ENCODE assay signal across 23 mouse cellular contexts in genomic region chr8:111067439-111067838, GRCm38 (mm10). TPM values are rescaled to one million over a fixed set of nuclear protein-coding genes. Genes with fewer than 3 reads are reported as not detected.
DNase-seq lines count a peak whose midpoint lies in the region; ATAC-seq and TF ChIP-seq lines count a peak whose summit lies in the region.
"Had no signal": no experiment of that assay in that cellular context is flagged by ENCODE, and none has a peak within 500 bp of the region (broad histone marks: within the 10 kb centered on the region; RNA-seq: fewer than 3 reads in every experiment).

No protein-coding gene starts in this region.

- H3K27me3 ChIP-seq in lung, embryonic 14.5 days (ENCODE audit: insufficient read depth, low read length): no peaks in the 10 kb centered on the region
- H3K27me3 ChIP-seq: embryonic facial prominence, embryonic 12.5 days; hindbrain, embryonic 12.5 days; limb, embryonic 12.5 days had no signal

- no peaks in the 10 kb centered on the region for H3K36me3 ChIP-seq in lung, embryonic 14.5 days (ENCODE audit: insufficient read depth)
- H3K36me3 ChIP-seq: embryonic facial prominence, embryonic 12.5 days; hindbrain, embryonic 12.5 days; limb, embryonic 12.5 days had no signal

- 21% methylated on average over 10 of the region's 10 CpGs for WGBS in lung, embryonic 14.5 days
- WGBS in lung, adult 2 months: 29% methylated on average over 10 of the region's 10 CpGs

- no peak overlapping the region for H3K4me3 ChIP-seq in lung, embryonic 14.5 days (ENCODE audit: low read depth, low read length)
- H3K4me3 ChIP-seq in lung, adult 2 months (replicated peaks; ENCODE audit: extremely low read depth, low read depth, low read length): no peak overlapping the region
- H3K4me3 ChIP-seq: embryonic facial prominence, embryonic 12.5 days; gastrocnemius, adult 2 months; hindbrain, embryonic 12.5 days; limb, embryonic 12.5 days; megakaryocyte, embryonic 14.5 days had no signal

- TF ChIP-seq POLR2A in lung, adult 2 months (IDR thresholded peaks at IDR 0.05; ENCODE audit: borderline replicate concordance, extremely low read depth, low read depth, low read length): no peak

- no peak overlapping the region for H3K9ac ChIP-seq in lung, embryonic 14.5 days
- H3K9ac ChIP-seq: embryonic facial prominence, embryonic 12.5 days; forebrain, postnatal 0 days; hindbrain, embryonic 12.5 days; limb, embryonic 12.5 days had no signal

- no peaks in the 10 kb centered on the region for H3K9me3 ChIP-seq in lung, embryonic 14.5 days (ENCODE audit: low read depth, low read length)
- H3K9me3 ChIP-seq: embryonic facial prominence, embryonic 12.5 days; hindbrain, embryonic 12.5 days; limb, embryonic 12.5 days; megakaryocyte, embryonic 14.5 days had no signal

- no peaks in the 10 kb centered on the region for H3K4me1 ChIP-seq in lung, embryonic 14.5 days (ENCODE audit: insufficient read depth)
- H3K4me1 ChIP-seq in lung, adult 2 months (ENCODE audit: control insufficient read depth, insufficient read depth, low read length): no peaks in the 10 kb centered on the region
- H3K4me1 ChIP-seq: hindbrain, embryonic 12.5 days; limb, embryonic 12.5 days had no signal

- ATAC-seq in lung, embryonic 14.5 days (ENCODE audit: insufficient read depth): no peak
- peak; percentile 38 for ATAC-seq in megakaryocyte progenitor cell, adult 5-6 weeks (replicated peaks; ENCODE audit: poor library complexity)
- ATAC-seq in activated CD4-positive, CD25-positive, alpha-beta regulatory T cell, adult 4 months: no peak
- ATAC-seq: forebrain, postnatal 0 days; inflammation-experienced regulatory T-cells, adult 6 months had no signal

- DNase-seq in adrenal gland, postnatal 14 days: peak; percentile 44
- DNase-seq in adrenal gland, postnatal 25 days: no peak
- peak; percentile 39 for DNase-seq in lung, embryonic 14.5 days
- DNase-seq in lung, adult 2 months: no peak
- peak; percentile 24 for DNase-seq in c-Kit-negative CD71-positive TER-119-positive erythroid progenitor cells, embryonic 14.5 days (ENCODE audit: low read depth, low spot score)
- DNase-seq in ovary, postnatal 10 days (ENCODE audit: low spot score): no peak
- DNase-seq: cerebellum, postnatal 10 days; forebrain, postnatal 0 days; gastrocnemius, adult 2 months; heart, adult 11 months had no signal

- H3K27ac ChIP-seq in lung, embryonic 14.5 days (ENCODE audit: low read depth): no peak overlapping the region
- H3K27ac ChIP-seq: embryonic facial prominence, embryonic 12.5 days; gastrocnemius, adult 2 months; hindbrain, embryonic 12.5 days; limb, embryonic 12.5 days had no signal

- no peak for TF ChIP-seq CTCF in lung, embryonic 14.5 days (IDR thresholded peaks at IDR 0.05; ENCODE audit: low read depth)
- TF ChIP-seq CTCF in lung, adult 2 months (IDR thresholded peaks at IDR 0.05; ENCODE audit: insufficient read depth, low read length): no peak

- H3K4me2 ChIP-seq in lung, embryonic 14.5 days: no peak overlapping the region
- H3K4me2 ChIP-seq: embryonic facial prominence, embryonic 12.5 days; hindbrain, embryonic 12.5 days; limb, embryonic 12.5 days had no signal

RNA-seq across cellular contexts. Expression of gene Exosc6, which starts 11.3 kb away (rescaled TPM):
- not detected in 2 replicates for total RNA-seq in adrenal gland, postnatal 14 days (2021)
- total RNA-seq in adrenal gland, postnatal 25 days (2021): not detected in 2 replicates
- 24.0 and 27.8 TPM in 2 replicates for polyA plus RNA-seq in lung, embryonic 14.5 days (2014; fragmentation: Nextera tagmentation; extraction: Ambion mirVana)
- 1.8 and 22.2 TPM in 2 replicates for polyA plus RNA-seq in lung, adult 2 months (2012; rRNA removed)
- 21.2 and 23.0 TPM in 2 replicates for total RNA-seq in megakaryocyte progenitor cell, adult 5-6 weeks (2015)
- total RNA-seq in megakaryocyte progenitor cell, adult 5-6 weeks (2017): 33.2 and 37.7 TPM in 2 replicates
- polyA plus RNA-seq in activated CD4-positive, CD25-positive, alpha-beta regulatory T cell, adult 4 months (2017; shearing (Covaris generic)): not detected
- total RNA-seq: forebrain, postnatal 0 days; gastrocnemius, adult 2 months; left cerebral cortex, adult 8-10 months; midbrain, postnatal 0 days had no signal
- polyA plus RNA-seq: forebrain, postnatal 0 days; inflammation-experienced regulatory T-cells, adult 6 months; liver, embryonic 16.5 days; midbrain, postnatal 0 days; neural tube, embryonic 14.5 days had no signal

RNA-seq across cellular contexts. Expression of gene Clec18a, which starts 24.8 kb away (rescaled TPM):
- total RNA-seq in adrenal gland, postnatal 14 days (2021): 0.19 TPM in 1 of 2 replicates, not detected in the other
- total RNA-seq in adrenal gland, postnatal 25 days (2021): not detected in 2 replicates
- polyA plus RNA-seq in lung, embryonic 14.5 days (2014; fragmentation: Nextera tagmentation; extraction: Ambion mirVana): not detected in 2 replicates
- 0.07 TPM in 1 of 2 replicates, not detected in the other for polyA plus RNA-seq in lung, adult 2 months (2012; rRNA removed)
- not detected in 2 replicates for total RNA-seq in megakaryocyte progenitor cell, adult 5-6 weeks (2015)
- not detected in 2 replicates for total RNA-seq in megakaryocyte progenitor cell, adult 5-6 weeks (2017)
- polyA plus RNA-seq in activated CD4-positive, CD25-positive, alpha-beta regulatory T cell, adult 4 months (2017; shearing (Covaris generic)): not detected
- total RNA-seq: midbrain, postnatal 0 days had no signal
- polyA plus RNA-seq: heart, embryonic 14.5 days; inflammation-experienced regulatory T-cells, adult 6 months; liver, embryonic 16.5 days; thymus, postnatal 0 days had no signal

RNA-seq across cellular contexts. Expression of gene Pdpr, which starts 27.0 kb away (rescaled TPM):
- total RNA-seq in adrenal gland, postnatal 14 days (2021): 41.4 and 47.2 TPM in 2 replicates
- 33.4 and 43.5 TPM in 2 replicates for total RNA-seq in adrenal gland, postnatal 25 days (2021)
- polyA plus RNA-seq in lung, embryonic 14.5 days (2014; fragmentation: Nextera tagmentation; extraction: Ambion mirVana): 7.1 and 9.1 TPM in 2 replicates
- polyA plus RNA-seq in lung, adult 2 months (2012; rRNA removed): 12.0 and 12.5 TPM in 2 replicates
- total RNA-seq in megakaryocyte progenitor cell, adult 5-6 weeks (2015): 9.7 and 10.7 TPM in 2 replicates
- 15.0 and 22.2 TPM in 2 replicates for total RNA-seq in megakaryocyte progenitor cell, adult 5-6 weeks (2017)
- polyA plus RNA-seq in activated CD4-positive, CD25-positive, alpha-beta regulatory T cell, adult 4 months (2017; shearing (Covaris generic)): 1 to 10 TPM; 8.0 to 8.6 TPM

RNA-seq across cellular contexts. Expression of gene Aars, which starts 34.5 kb away (rescaled TPM):
- 83.5 and 95.6 TPM in 2 replicates for total RNA-seq in adrenal gland, postnatal 14 days (2021)
- 163 and 173 TPM in 2 replicates for total RNA-seq in adrenal gland, postnatal 25 days (2021)
- 66.1 and 66.9 TPM in 2 replicates for polyA plus RNA-seq in lung, embryonic 14.5 days (2014; fragmentation: Nextera tagmentation; extraction: Ambion mirVana)
- polyA plus RNA-seq in lung, adult 2 months (2012; rRNA removed): 20.0 and 28.7 TPM in 2 replicates
- total RNA-seq in megakaryocyte progenitor cell, adult 5-6 weeks (2015): 12.8 and 15.5 TPM in 2 replicates
- total RNA-seq in megakaryocyte progenitor cell, adult 5-6 weeks (2017): 38.3 and 47.6 TPM in 2 replicates
- polyA plus RNA-seq in activated CD4-positive, CD25-positive, alpha-beta regulatory T cell, adult 4 months (2017; shearing (Covaris generic)): 10 to 100 TPM; 14.0 to 20.3 TPM

RNA-seq across cellular contexts. Expression of gene Ddx19b, which starts 35.9 kb away (rescaled TPM):
- total RNA-seq in adrenal gland, postnatal 14 days (2021): 12.1 and 12.6 TPM in 2 replicates
- total RNA-seq in adrenal gland, postnatal 25 days (2021): 9.3 and 12.4 TPM in 2 replicates
- polyA plus RNA-seq in lung, embryonic 14.5 days (2014; fragmentation: Nextera tagmentation; extraction: Ambion mirVana): 7.2 and 7.8 TPM in 2 replicates
- 2.4 and 4.9 TPM in 2 replicates for polyA plus RNA-seq in lung, adult 2 months (2012; rRNA removed)
- 5.8 and 7.0 TPM in 2 replicates for total RNA-seq in megakaryocyte progenitor cell, adult 5-6 weeks (2015)
- 14.0 and 14.9 TPM in 2 replicates for total RNA-seq in megakaryocyte progenitor cell, adult 5-6 weeks (2017)
- 1 to 10 TPM; 6.5 to 8.2 TPM for polyA plus RNA-seq in activated CD4-positive, CD25-positive, alpha-beta regulatory T cell, adult 4 months (2017; shearing (Covaris generic))

Comparison
In these comparisons a context has a peak if more than half of its experiments do, and no peak if none do; other contexts are left out.
1. DNase-seq: peak in adrenal gland, postnatal 14 days (single experiment), lung, embryonic 14.5 days (single experiment) and c-Kit-negative CD71-positive TER-119-positive erythroid progenitor cells, embryonic 14.5 days (single experiment); none in adrenal gland, postnatal 25 days (single experiment), lung, adult 2 months (single experiment) and ovary, postnatal 10 days (single experiment).
2. RNA of gene Exosc6, which starts 11.3 kb away (total RNA-seq): 21.2 to 37.7 TPM in megakaryocyte progenitor cell, adult 5-6 weeks; not detected in adrenal gland, postnatal 14 days and not detected in adrenal gland, postnatal 25 days; every median in the first group is over 10 times any median in the second.